Mouse (Mus musculus): ENCODE results near the gene Neurog3. TPM values are rescaled to one million over a fixed set of nuclear protein-coding genes. Genes with fewer than 3 reads are reported as not detected.
A peak's percentile ranks its signal among the peaks of the same experiment; 100 is the strongest.

Neurog3 gene
- total and polyA plus RNA-seq, 3 experiments, result not detected

- no peaks in the 10 kb centered on the region for H3K79me2 ChIP-seq (replicated peaks; ENCODE audit: control insufficient read depth, insufficient read depth, low read length)
- no peak for DNase-seq
- intact Hi-C loops (cut with DNase I), result no loop called here
- H3K27me3 ChIP-seq (ENCODE audit: control insufficient read depth, insufficient read depth, low read length), result no peaks in the 10 kb centered on the region
- 56% methylated on average over 15 of the region's 15 CpGs for whole genome bisulfite sequencing
- TF ChIP-seq POLR2A (IDR thresholded peaks at IDR 0.05; ENCODE audit: insufficient read depth, low read depth, low read length), result no peak
- no peak for TF ChIP-seq EP300 (IDR thresholded peaks at IDR 0.05; ENCODE audit: insufficient read depth, low read depth, low read length)
- no peak for TF ChIP-seq CTCF (IDR thresholded peaks at IDR 0.05)
- H3K27ac ChIP-seq, result no peak overlapping the region
- no peaks in the 10 kb centered on the region for H3K36me3 ChIP-seq (ENCODE audit: control insufficient read depth, insufficient read depth, low read length)
- no peaks in the 10 kb centered on the region for H3K4me1 ChIP-seq (ENCODE audit: control insufficient read depth, insufficient read depth, low read length)
- H3K4me3 ChIP-seq, result no peak overlapping the region
- H3K9ac ChIP-seq (ENCODE audit: low read depth, low read length), result no peak overlapping the region
Observed at GRCm38 (mm10) chr10:62174533-62175313, 41.8 kb downstream of the Neurog3 start.

- TF ChIP-seq POLR2A (IDR thresholded peaks at IDR 0.05; ENCODE audit: insufficient read depth, low read depth, low read length) (no peak), EP300 (IDR thresholded peaks at IDR 0.05; ENCODE audit: insufficient read depth, low read depth, low read length) (no peak), CTCF (IDR thresholded peaks at IDR 0.05) (no peak)
- no peak for DNase-seq
- no peak overlapping the region for H3K4me3 ChIP-seq
- no peaks in the 10 kb centered on the region for H3K4me1 ChIP-seq (ENCODE audit: control insufficient read depth, insufficient read depth, low read length)
- no peak overlapping the region for H3K9ac ChIP-seq (ENCODE audit: low read depth, low read length)
- no peaks in the 10 kb centered on the region for H3K79me2 ChIP-seq (replicated peaks; ENCODE audit: control insufficient read depth, insufficient read depth, low read length)
- H3K36me3 ChIP-seq (ENCODE audit: control insufficient read depth, insufficient read depth, low read length), result no peaks in the 10 kb centered on the region
- intact Hi-C loops (cut with DNase I), result loop anchor here (5.0 to 10.0 kb wide), 4 partner anchors 123 to 305 kb away; no protein-coding TSS in a partner anchor
- no peaks in the 10 kb centered on the region for H3K27me3 ChIP-seq (ENCODE audit: control insufficient read depth, insufficient read depth, low read length)
- H3K27ac ChIP-seq, result no peak overlapping the region
- WGBS, result 76% methylated on average over 3 of the region's 3 CpGs
Observed at GRCm38 (mm10) chr10:62179944-62180343, 47.1 kb downstream of the Neurog3 start.

GRCm38 (mm10) chr10:62181701-62182100 lies 48.8 kb downstream of the Neurog3 start:
- intact Hi-C loops (cut with DNase I), result loop anchor here (2.0 to 10.0 kb wide), 6 partner anchors 124 to 343 kb away; no protein-coding TSS in a partner anchor
- H3K9ac ChIP-seq (ENCODE audit: low read depth, low read length), result no peak overlapping the region
- H3K27me3 ChIP-seq (ENCODE audit: control insufficient read depth, insufficient read depth, low read length), result no peaks in the 10 kb centered on the region
- H3K4me1 ChIP-seq (ENCODE audit: control insufficient read depth, insufficient read depth, low read length), result no peaks in the 10 kb centered on the region
- no peaks in the 10 kb centered on the region for H3K79me2 ChIP-seq (replicated peaks; ENCODE audit: control insufficient read depth, insufficient read depth, low read length)
- DNase-seq, result no peak
- H3K27ac ChIP-seq, result no peak overlapping the region
- TF ChIP-seq POLR2A (IDR thresholded peaks at IDR 0.05; ENCODE audit: insufficient read depth, low read depth, low read length), result no peak
- TF ChIP-seq CTCF (IDR thresholded peaks at IDR 0.05), result no peak
- TF ChIP-seq EP300 (IDR thresholded peaks at IDR 0.05; ENCODE audit: insufficient read depth, low read depth, low read length), result no peak
- no peak overlapping the region for H3K4me3 ChIP-seq
- WGBS, result 49% methylated on average over 3 of the region's 3 CpGs
- no peaks in the 10 kb centered on the region for H3K36me3 ChIP-seq (ENCODE audit: control insufficient read depth, insufficient read depth, low read length)

- WGBS, result 69% methylated on average over 6 of the region's 6 CpGs
- Histone ChIP-seq H3K27ac (no peak overlapping the region), H3K79me2 (replicated peaks; ENCODE audit: control insufficient read depth, insufficient read depth, low read length) (no peaks in the 10 kb centered on the region), H3K9ac (ENCODE audit: low read depth, low read length) (no peak overlapping the region), H3K36me3 (ENCODE audit: control insufficient read depth, insufficient read depth, low read length) (no peaks in the 10 kb centered on the region), H3K27me3 (ENCODE audit: control insufficient read depth, insufficient read depth, low read length) (no peaks in the 10 kb centered on the region), H3K4me1 (ENCODE audit: control insufficient read depth, insufficient read depth, low read length) (no peaks in the 10 kb centered on the region), H3K4me3 (no peak overlapping the region)
- TF ChIP-seq POLR2A (IDR thresholded peaks at IDR 0.05; ENCODE audit: insufficient read depth, low read depth, low read length) (no peak), EP300 (IDR thresholded peaks at IDR 0.05; ENCODE audit: insufficient read depth, low read depth, low read length) (no peak), CTCF (IDR thresholded peaks at IDR 0.05) (no peak)
- intact Hi-C loops (cut with DNase I), result loop anchor here (1.0 to 10.0 kb wide), 7 partner anchors 77 to 344 kb away; no protein-coding TSS in a partner anchor
- DNase-seq, result no peak
Observed at GRCm38 (mm10) chr10:62182471-62183014, 49.7 kb downstream of the Neurog3 start.

GRCm38 (mm10) chr10:62183053-62183452 lies 50.2 kb downstream of the Neurog3 start:
- 2% methylated on average over 10 of the region's 10 CpGs for WGBS

More at GRCm38 (mm10) chr10:62183053-62183452, 50.2 kb downstream of the Neurog3 start:
- peak; percentile 85 for TF ChIP-seq EP300 (IDR thresholded peaks at IDR 0.05; ENCODE audit: insufficient read depth, low read depth, low read length)
- no peak for TF ChIP-seq POLR2A (IDR thresholded peaks at IDR 0.05; ENCODE audit: insufficient read depth, low read depth, low read length)
- peak; percentile 100 for TF ChIP-seq CTCF (IDR thresholded peaks at IDR 0.05)
- Histone ChIP-seq H3K27ac (no peak overlapping the region), H3K27me3 (ENCODE audit: control insufficient read depth, insufficient read depth, low read length) (no peaks in the 10 kb centered on the region), H3K36me3 (ENCODE audit: control insufficient read depth, insufficient read depth, low read length) (no peaks in the 10 kb centered on the region), H3K4me1 (ENCODE audit: control insufficient read depth, insufficient read depth, low read length) (no peaks in the 10 kb centered on the region), H3K4me3 (no peak overlapping the region), H3K9ac (ENCODE audit: low read depth, low read length) (no peak overlapping the region), H3K79me2 (replicated peaks; ENCODE audit: control insufficient read depth, insufficient read depth, low read length) (no peaks in the 10 kb centered on the region)
- peak; percentile 88 to 90 for DNase-seq
- intact Hi-C loops (cut with DNase I), result loop anchor here (1.0 to 10.0 kb wide), 7 partner anchors 78 to 344 kb away; no protein-coding TSS in a partner anchor

Other genes starting within 250 kb of the Neurog3 start
- gene Col13a1, start 154.0 kb upstream of the Neurog3 start, total RNA-seq (2021), result under 1 TPM; 0.34 to 0.45 TPM
- 0.43 and 0.44 TPM in 2 replicates for gene Col13a1, start 154.0 kb upstream of the Neurog3 start, polyA plus RNA-seq (2012; rRNA removed)
- gene Fam241b, start 10.8 kb downstream of the Neurog3 start, total RNA-seq (2021), result 1 to 10 TPM; 3.0 to 3.2 TPM
- 2.5 and 3.3 TPM in 2 replicates for gene Fam241b, start 10.8 kb downstream of the Neurog3 start, polyA plus RNA-seq (2012; rRNA removed)
- gene Tspan15, start 98.2 kb downstream of the Neurog3 start, total RNA-seq (2021), result 1 to 10 TPM; 6.1 to 8.1 TPM
- gene Tspan15, start 98.2 kb downstream of the Neurog3 start, polyA plus RNA-seq (2012; rRNA removed), result 17.7 and 19.1 TPM in 2 replicates
- gene Tacr2, start 119.3 kb downstream of the Neurog3 start, total RNA-seq (2021), result not detected
- gene Tacr2, start 119.3 kb downstream of the Neurog3 start, polyA plus RNA-seq (2012; rRNA removed), result not detected in 2 replicates
- gene Hk1, start 246.8 kb downstream of the Neurog3 start, total RNA-seq (2021), result 100 to 1,000 TPM; 120 TPM
- 71.0 and 81.9 TPM in 2 replicates for gene Hk1, start 246.8 kb downstream of the Neurog3 start, polyA plus RNA-seq (2012; rRNA removed)